Mouse (Mus musculus) frontal cortex, postnatal 25 days (tissue): ENCODE results near the gene Chrm2.

Experiments used
- DNase-seq, 2 experiments: peaks; one replicate each; pipeline ENCODE4 v3.0.0; 2022; ENCODE audit warnings: low spot score in 2 of 2

The Chrm2 gene

GRCm38 (mm10) chr6:36387612-36388400 lies at the start of gene Chrm2:
Gene Chrm2, plus strand, starts transcription at chr6:36388084.
- DNase-seq, result peak; percentile 9 to 12

DNA sequence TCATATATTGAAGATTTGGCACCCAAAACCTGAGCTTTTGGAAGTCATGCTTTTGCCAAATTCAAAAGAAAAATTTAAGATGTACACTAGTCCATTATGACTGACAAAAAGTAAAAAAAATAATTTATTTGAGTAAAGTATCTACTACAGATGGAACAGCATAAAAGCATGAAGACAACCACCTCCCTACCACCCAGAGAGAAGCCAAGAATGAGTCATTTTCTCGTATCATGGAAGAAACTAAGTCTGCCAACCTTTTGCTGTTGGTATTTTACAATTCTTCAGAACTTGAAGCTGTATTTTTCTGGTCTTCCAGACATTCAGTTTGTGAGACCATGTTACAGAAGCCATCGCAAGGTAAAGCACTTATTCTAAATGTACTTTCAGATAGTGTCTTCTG lies 13.9 kb upstream of the Chrm2 start:
- no peak for DNase-seq

DNA sequence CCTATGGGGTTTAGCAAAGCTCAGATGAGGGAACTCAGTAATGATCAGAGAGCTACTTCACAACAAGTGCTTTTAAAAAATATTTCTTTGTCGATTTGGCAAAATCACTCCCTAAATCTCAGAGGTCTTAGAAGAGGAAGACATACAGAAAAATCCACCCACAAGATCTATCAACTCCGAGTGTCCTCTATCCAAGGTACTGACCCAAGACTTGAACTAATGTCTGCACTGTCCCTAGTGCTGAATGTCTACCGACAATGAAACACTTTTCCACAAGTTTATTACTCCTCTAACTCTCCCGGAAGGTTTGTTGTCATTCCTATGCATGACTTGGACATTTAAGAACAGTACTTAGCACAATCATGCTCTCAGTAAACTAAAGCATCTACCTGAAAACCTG lies 9.9 kb upstream of the Chrm2 start:
- DNase-seq, result no peak

- no peak for DNase-seq
Measured at GRCm38 (mm10) chr6:36384102-36384501, 3.8 kb upstream of the Chrm2 start.

DNA sequence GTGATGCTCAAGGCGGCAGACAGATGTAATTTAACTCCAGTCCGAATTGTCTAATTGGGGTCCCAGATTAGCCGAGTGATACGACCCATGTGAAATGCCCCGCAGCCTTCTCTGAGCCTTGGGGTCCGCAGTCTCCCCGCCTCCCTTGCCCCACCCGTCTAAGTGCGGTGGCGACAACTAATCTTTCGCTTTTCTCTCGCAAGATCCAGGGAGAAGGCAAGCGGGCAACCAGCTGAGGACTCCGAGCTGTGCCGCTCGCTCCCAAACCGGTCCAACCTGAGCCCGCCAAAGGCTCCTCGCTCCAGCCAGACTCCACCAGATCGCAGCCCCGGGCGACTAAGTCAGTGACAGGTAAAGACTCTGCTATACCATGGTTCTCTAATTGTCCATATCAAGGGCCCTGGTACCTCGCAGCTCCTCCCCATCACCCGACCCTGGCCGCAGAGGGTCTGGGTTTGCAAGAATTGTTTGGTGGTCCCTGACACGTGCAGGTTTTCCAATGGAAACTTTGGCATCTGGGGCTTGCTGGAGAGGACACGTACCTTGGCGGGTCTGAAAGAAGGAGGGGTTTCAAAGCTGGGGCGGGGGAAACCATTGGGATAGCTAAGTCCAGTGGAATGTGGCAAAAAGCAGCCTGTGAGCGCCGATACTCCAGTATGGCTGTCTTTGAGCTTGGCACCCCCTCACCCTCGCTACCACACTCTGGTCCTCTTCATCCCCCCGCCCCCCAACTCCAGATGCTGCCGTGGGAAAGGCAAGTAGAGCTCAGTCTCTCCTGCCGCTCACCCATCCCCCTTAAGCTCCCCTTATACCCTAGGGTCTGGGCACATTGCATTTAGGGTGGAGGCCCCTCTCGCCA lies 746 bp downstream of the Chrm2 start:
- DNase-seq, result no peak

DNA sequence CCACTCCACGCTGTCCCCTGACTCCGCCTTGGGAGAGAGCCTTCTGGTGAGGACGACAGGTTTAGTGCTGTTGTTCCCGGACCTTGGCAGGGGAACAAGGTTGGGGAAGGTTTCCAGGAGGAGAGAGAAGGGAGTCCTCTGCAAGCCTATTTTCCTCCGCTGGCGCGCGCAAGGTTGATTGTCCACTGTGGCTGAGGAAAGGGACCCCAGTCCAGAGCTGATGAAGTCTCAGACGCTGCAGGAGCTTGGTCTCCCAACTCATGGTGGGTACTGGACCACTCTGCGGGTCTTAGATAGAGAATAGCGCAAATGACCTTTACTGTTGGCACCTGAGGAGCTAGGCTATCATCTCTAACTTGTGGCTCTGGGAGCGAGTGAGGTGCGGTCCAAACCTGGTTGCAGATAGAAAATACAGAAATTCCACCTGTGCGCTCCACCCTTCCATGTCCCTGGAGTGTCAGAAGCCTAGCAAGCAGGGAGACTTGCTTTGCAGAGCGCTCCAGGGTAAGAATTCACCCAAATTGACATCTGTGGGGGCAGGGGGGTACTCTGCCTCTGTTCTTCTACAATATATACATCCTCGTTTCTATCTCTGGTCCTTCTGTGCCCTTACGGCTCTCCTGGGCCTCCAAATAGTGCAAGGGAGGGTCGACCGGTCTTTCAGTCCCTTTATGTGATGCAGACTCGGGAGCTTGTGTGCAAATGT lies 1.5 kb downstream of the Chrm2 start:
- no peak for DNase-seq

- DNase-seq, result no peak
Measured at GRCm38 (mm10) chr6:36393705-36394104, 5.8 kb downstream of the Chrm2 start.

- DNase-seq, result no peak
Measured at GRCm38 (mm10) chr6:36405139-36405538, 17.3 kb downstream of the Chrm2 start.

DNA sequence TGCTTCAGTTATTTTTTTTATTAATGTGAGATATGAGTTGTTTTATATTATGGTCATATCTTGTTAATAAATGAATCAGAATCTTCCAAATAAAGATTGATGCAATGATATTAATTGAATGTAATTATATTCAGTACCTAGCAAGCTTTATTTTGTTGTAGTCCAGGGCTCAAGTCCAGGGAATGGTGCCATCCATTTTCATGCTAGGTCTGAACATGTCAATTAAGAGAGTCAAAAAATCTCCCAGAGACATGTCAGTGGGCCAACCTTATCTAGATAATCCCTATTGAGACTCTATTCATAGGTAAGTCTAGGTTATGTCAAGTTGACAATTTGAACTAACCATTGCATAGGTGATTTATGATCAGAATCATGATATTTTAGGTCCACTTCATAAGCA lies 21.1 kb downstream of the Chrm2 start:
- no peak for DNase-seq

- no peak for DNase-seq
Measured at GRCm38 (mm10) chr6:36410057-36410456, 22.2 kb downstream of the Chrm2 start.

DNA sequence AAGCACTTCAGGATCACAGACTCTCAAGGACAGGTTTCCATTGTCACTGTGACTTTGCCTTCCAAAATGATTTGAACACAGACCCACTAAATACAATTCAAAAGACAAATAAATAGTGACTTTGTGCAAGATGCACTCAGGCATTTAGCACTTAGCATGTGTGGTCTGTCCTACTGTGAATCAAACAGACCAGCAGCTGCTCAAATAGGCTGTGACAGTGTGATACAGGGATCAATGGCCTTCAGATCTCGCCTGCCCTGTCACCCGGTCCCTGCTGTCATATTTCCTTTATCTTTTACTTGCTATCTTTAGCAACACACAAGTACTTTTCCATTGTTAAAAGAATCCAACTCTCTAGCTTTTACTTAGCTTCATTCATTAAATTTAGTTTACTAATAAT lies 31.8 kb downstream of the Chrm2 start:
- DNase-seq, result no peak

DNA sequence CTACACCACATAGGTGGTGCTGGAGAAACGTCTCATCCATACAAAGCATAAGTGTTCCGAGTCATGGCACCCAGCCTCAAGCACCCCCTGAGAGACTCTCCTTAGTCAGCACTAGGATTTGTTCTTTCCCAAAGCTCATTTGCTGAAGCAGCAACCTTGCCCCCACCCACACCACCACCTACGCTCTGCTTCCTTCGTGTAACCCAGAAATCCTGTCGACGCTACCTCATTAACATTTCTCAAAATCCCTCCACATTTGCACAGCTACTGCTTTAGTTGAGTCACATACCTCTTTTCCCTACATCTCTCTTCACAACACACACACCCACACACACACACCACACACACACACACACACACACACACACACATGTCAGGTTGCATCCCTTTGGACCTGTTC lies 50.1 kb downstream of the Chrm2 start:
- peak; percentile 11 for DNase-seq

DNA sequence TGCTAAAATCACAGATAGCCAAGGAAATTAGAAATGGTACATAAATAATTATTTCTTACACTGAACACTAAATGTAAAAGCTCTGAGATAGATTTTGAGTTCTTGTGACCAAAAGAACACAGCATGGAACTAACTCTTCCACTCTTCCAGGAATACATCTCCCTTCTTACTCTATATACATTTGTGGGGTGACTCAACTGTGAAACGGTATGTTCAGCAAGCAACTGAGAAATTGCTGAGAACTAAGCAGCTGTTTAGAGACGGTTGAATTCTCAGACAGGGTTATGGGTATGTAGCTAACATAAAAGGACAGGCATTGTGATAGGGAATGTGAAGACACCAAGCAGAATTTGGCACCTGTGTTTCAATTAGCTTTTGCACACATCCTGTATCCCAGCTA lies 51.3 kb downstream of the Chrm2 start:
- DNase-seq, result no peak

GRCm38 (mm10) chr6:36451480-36451879 lies 63.6 kb downstream of the Chrm2 start:
- no peak for DNase-seq

- no peak for DNase-seq
Measured at GRCm38 (mm10) chr6:36455071-36455470, 67.2 kb downstream of the Chrm2 start.

GRCm38 (mm10) chr6:36457015-36457414 lies 69.1 kb downstream of the Chrm2 start:
- DNase-seq, result no peak

- no peak for DNase-seq
Measured at GRCm38 (mm10) chr6:36464008-36464407, 76.1 kb downstream of the Chrm2 start.

DNA sequence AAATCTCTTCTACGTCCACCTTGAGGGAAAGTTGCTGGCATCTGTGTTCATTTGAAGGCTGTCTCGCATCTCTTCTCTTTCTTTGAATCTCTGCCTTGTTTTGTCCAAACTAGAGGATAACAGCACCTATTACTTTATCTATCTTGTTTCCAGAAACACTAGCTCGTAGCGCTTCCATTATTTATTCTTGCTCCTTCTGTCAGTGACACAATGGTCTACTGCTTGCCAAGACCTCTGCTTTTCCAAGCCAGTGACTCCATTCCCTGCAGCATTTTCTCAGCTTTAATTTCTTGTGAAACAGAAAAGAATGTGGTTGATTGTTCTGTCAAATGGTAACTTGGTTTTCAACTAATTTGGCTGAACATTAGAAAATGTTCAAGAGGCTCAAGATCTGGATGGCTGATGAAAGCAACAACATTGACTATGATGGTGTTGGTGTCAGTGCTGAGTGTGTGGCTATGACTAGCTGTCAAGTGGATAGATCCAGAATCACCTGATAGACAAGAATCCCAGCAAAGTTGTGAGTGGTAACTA lies 96.3 kb downstream of the Chrm2 start:
- no peak for DNase-seq

DNA sequence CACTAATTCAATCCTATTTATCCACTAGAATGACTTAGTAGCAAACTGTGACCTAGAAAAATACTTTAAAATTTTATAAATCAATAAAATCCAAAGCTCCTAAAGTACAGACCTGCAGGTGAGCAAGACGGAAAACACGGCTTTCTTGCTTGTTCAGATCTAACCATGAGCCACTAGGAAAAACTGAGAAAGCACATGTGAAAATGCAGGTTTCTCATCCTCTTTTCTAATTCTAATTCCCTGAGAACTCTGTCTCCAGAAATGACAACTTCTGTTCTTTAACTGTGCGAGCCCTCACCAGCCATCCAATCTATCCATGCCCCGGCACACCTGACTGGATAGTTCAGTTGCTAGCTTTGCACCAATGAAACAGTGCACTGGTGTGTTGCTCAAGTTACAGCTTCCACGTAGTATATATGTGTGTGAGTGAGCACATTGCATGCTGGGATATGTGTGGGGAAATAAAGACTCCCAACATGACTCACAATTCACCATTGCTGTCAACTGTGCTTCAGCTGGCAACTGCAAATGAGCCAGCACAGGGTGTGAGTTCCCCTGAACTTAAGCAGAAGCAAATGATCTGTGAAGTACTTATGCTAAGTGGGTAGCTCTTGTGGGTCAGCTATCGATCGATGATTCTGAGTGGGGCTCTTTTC lies 119.3 kb downstream of the Chrm2 start:
- DNase-seq, result no peak

DNA sequence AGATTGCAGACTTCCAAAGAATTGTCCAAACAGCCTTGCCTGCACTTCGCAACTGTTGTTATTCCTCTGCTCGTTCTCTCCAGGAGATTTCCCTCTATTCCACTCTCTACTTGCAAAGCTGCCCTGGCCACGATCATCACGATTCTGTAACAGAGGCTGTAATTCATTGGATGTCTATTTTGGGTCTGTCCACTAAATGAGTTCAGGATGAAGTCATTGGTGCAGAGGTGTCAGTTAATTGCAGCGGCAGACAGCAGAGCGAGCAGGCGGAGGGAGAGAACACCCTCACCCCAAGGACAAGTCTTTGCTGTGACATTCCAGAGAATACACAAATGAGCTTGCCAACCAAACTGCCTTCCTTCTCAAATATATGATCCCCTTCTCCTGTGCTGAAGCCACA lies 120.1 kb downstream of the Chrm2 start:
- DNase-seq, result no peak

DNA sequence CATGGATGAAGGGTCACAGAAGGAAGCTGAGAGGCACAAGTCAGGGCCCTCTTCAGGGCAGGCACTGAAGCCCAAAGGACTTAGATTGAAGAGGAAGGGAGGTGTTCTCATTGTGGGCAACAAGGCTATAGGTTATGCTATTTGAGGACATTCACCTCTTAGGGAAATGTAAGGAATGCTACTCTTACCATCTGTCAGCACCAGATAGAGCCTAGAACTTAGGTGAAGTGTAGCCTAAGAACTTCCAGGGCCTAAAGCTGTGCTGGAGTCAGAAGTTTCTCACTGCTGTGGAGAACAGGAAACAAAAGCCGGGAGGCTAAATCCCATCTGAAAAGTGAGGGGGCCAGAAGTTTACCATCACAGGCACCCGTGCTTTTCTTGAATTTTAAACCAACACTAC lies 120.6 kb downstream of the Chrm2 start:
- DNase-seq, result no peak

GRCm38 (mm10) chr6:36516508-36516907 lies 128.6 kb downstream of the Chrm2 start:
- no peak for DNase-seq
